Mouse (Mus musculus): Measurements from ENCODE around the gene Fam20c. TPM values are rescaled to one million over a fixed set of nuclear protein-coding genes. Genes with fewer than 3 reads are reported as not detected.

The Fam20c gene
- polyA plus RNA-seq, 1 experiment from 2014 or later, result 4.0 TPM

DNA sequence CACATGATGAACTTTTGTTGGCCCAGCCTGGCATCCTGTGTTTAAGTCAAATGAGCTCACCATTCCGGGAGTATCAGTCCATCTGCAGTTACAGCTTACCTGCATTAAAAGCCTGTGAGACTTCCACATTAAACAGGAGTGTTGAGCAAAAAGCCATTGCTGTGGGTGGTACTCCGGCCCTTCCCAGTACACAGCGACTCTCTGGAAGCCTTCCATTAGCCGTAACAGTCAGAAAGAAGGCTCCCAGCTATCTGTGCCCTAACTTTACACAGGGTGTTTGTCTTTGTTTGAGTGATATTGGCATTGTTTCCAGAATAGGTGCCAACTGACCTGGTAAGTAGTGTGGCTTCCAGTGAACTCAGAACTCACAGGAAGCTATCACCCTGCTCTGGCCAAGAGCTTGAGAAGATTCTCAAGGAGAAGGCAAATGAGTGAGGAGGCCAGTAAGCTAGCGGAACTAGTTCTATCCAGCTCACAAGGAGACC, 97.0 kb downstream of the Fam20c start:
- Histone ChIP-seq H3K9me3 (ENCODE audit: control insufficient read depth, low read length) (no peaks in the 10 kb centered on the region; the same call in 1 of the 2 replicates), H3K4me3 (ENCODE audit: low read length) (no peak overlapping the region), H3K4me1 (replicated peaks; ENCODE audit: control insufficient read depth, insufficient read depth, low read length) (peaks cover 3% of the 10 kb centered on the region; the same call in 1 of the 2 replicates), H3K9ac (ENCODE audit: low read length) (no peak overlapping the region), H3K27me3 (ENCODE audit: control insufficient read depth, insufficient read depth, low read depth, low read length) (no peaks in the 10 kb centered on the region), H3K36me3 (ENCODE audit: control insufficient read depth, insufficient read depth, low read length) (no peaks in the 10 kb centered on the region), H3K4me2 (ENCODE audit: low read depth, low read length) (no peak overlapping the region), H3K27ac (ENCODE audit: low read length) (no peak overlapping the region)
- ATAC-seq (ENCODE audit: low read depth), result no peak
- WGBS, result 86% methylated on average over 5 of the region's 5 CpGs

GRCm38 (mm10) chr5:138852151-138852550, 97.8 kb downstream of the Fam20c start:
- no peaks in the 10 kb centered on the region for H3K36me3 ChIP-seq (ENCODE audit: control insufficient read depth, insufficient read depth, low read length)
- H3K9me3 ChIP-seq (ENCODE audit: control insufficient read depth, low read length), result no peaks in the 10 kb centered on the region; the same call in 1 of the 2 replicates
- H3K4me2 ChIP-seq (ENCODE audit: low read depth, low read length), result no peak overlapping the region
- no peak overlapping the region for H3K4me3 ChIP-seq (ENCODE audit: low read length)
- no peaks in the 10 kb centered on the region for H3K27me3 ChIP-seq (ENCODE audit: control insufficient read depth, insufficient read depth, low read depth, low read length)
- 59% methylated on average over 4 of the region's 4 CpGs for WGBS
- no peak overlapping the region for H3K27ac ChIP-seq (ENCODE audit: low read length)
- H3K4me1 ChIP-seq (replicated peaks; ENCODE audit: control insufficient read depth, insufficient read depth, low read length), result peaks cover 3% of the 10 kb centered on the region; the same call in 1 of the 2 replicates
- no peak overlapping the region for H3K9ac ChIP-seq (ENCODE audit: low read length)
- no peak for ATAC-seq (ENCODE audit: low read depth)

- no peak for ATAC-seq (ENCODE audit: low read depth)
- Histone ChIP-seq H3K9ac (ENCODE audit: low read length) (no peak overlapping the region), H3K27me3 (ENCODE audit: control insufficient read depth, insufficient read depth, low read depth, low read length) (no peaks in the 10 kb centered on the region), H3K4me1 (replicated peaks; ENCODE audit: control insufficient read depth, insufficient read depth, low read length) (peaks cover 10% of the 10 kb centered on the region), H3K27ac (ENCODE audit: low read length) (no peak overlapping the region), H3K9me3 (ENCODE audit: control insufficient read depth, low read length) (no peaks in the 10 kb centered on the region; the same call in 1 of the 2 replicates), H3K4me2 (ENCODE audit: low read depth, low read length) (no peak overlapping the region), H3K36me3 (ENCODE audit: control insufficient read depth, insufficient read depth, low read length) (no peaks in the 10 kb centered on the region), H3K4me3 (ENCODE audit: low read length) (no peak overlapping the region)
- WGBS, result 63% methylated on average over 2 of the region's 2 CpGs
Observed at GRCm38 (mm10) chr5:138853349-138853748, 99.0 kb downstream of the Fam20c start.

GRCm38 (mm10) chr5:138857010-138857617, 102.8 kb downstream of the Fam20c start:
- peak; percentile 77 for ATAC-seq (ENCODE audit: low read depth)

GRCm38 (mm10) chr5:138857811-138858251, 103.5 kb downstream of the Fam20c start:
- 15% methylated on average over 13 of the region's 13 CpGs for WGBS
- peaks cover 6% of the 10 kb centered on the region for H3K4me1 ChIP-seq (replicated peaks; ENCODE audit: control insufficient read depth, insufficient read depth, low read length)
- H3K36me3 ChIP-seq (ENCODE audit: control insufficient read depth, insufficient read depth, low read length), result no peaks in the 10 kb centered on the region
- no peaks in the 10 kb centered on the region for H3K27me3 ChIP-seq (ENCODE audit: control insufficient read depth, insufficient read depth, low read depth, low read length)
- H3K9me3 ChIP-seq (ENCODE audit: control insufficient read depth, low read length), result no peaks in the 10 kb centered on the region
- H3K4me2 ChIP-seq (ENCODE audit: low read depth, low read length), result no peak overlapping the region
- ATAC-seq (ENCODE audit: low read depth), result peak; percentile 18; the same call in 1 of the 2 replicates
- no peak overlapping the region for H3K27ac ChIP-seq (ENCODE audit: low read length)
- H3K4me3 ChIP-seq (ENCODE audit: low read length), result no peak overlapping the region
- H3K9ac ChIP-seq (ENCODE audit: low read length), result no peak overlapping the region

More at GRCm38 (mm10) chr5:138857010-138857617, 102.8 kb downstream of the Fam20c start:
- Histone ChIP-seq H3K4me3 (ENCODE audit: low read length) (no peak overlapping the region), H3K9me3 (ENCODE audit: control insufficient read depth, low read length) (no peaks in the 10 kb centered on the region; the same call in 1 of the 2 replicates), H3K27ac (ENCODE audit: low read length) (no peak overlapping the region), H3K4me1 (replicated peaks; ENCODE audit: control insufficient read depth, insufficient read depth, low read length) (peaks cover 6% of the 10 kb centered on the region), H3K4me2 (ENCODE audit: low read depth, low read length) (no peak overlapping the region), H3K27me3 (ENCODE audit: control insufficient read depth, insufficient read depth, low read depth, low read length) (no peaks in the 10 kb centered on the region), H3K36me3 (ENCODE audit: control insufficient read depth, insufficient read depth, low read length) (no peaks in the 10 kb centered on the region), H3K9ac (ENCODE audit: low read length) (no peak overlapping the region)
- 24% methylated on average over 9 of the region's 9 CpGs for WGBS

Other genes with a start within 250 kb of the Fam20c start
- gene 1700123K08Rik, start 189.8 kb upstream of the Fam20c start, polyA plus RNA-seq (2015; fragmentation: Nextera tagmentation; extraction: Ambion mirVana), result not detected in 2 replicates
- 76.6 and 81.8 TPM in 2 replicates for gene Zfp68, start 134.8 kb upstream of the Fam20c start, polyA plus RNA-seq (2015; fragmentation: Nextera tagmentation; extraction: Ambion mirVana)
- gene A430033K04Rik, start 131.7 kb upstream of the Fam20c start, polyA plus RNA-seq (2015; fragmentation: Nextera tagmentation; extraction: Ambion mirVana), result 14.5 and 14.7 TPM in 2 replicates
- gene Gm5294, start 65.6 kb downstream of the Fam20c start, polyA plus RNA-seq (2015; fragmentation: Nextera tagmentation; extraction: Ambion mirVana), result not detected in 2 replicates
- gene Pdgfa, start 242.9 kb downstream of the Fam20c start, polyA plus RNA-seq (2015; fragmentation: Nextera tagmentation; extraction: Ambion mirVana), result 56.7 and 58.2 TPM in 2 replicates